Mouse (Mus musculus): Measurements from ENCODE around the gene AC170998.1. TPM values are rescaled to one million over a fixed set of nuclear protein-coding genes. Genes with fewer than 3 reads are reported as not detected.

AC170998.1 gene
- polyA plus RNA-seq, 2 experiments, result 0.26 to 1.9 TPM

DNA sequence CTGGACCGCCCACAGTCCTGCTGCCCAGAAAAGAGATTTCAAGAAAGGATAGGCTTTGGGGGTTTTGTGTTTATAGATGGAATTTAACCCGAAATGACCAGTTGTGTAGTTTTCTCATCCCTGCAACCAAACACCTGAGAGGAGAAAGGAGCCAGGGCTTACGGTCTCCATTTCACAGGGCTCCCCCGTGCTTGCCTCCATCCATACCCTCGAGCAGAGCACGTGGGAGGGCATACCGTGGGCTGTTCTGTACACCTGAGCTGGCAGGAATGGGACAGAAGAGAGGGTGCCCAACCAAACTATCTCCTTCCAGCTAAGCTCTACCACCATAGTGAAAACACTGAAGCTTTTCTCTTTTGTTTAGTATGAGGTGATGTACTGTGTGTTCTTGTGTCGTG, 15.6 kb upstream of the AC170998.1 start:
- DNase-seq (ENCODE audit: low spot score), result no peak
- Histone ChIP-seq H3K27me3 (ENCODE audit: control insufficient read depth, insufficient read depth, low read length) (no peaks in the 10 kb centered on the region), H3K4me1 (ENCODE audit: control insufficient read depth, insufficient read depth, low read length) (peaks cover 5% of the 10 kb centered on the region; the same call in 1 of the 2 replicates), H3K9ac (ENCODE audit: low read depth, low read length, severe bottlenecking) (no peak overlapping the region), H3K27ac (replicated peaks; ENCODE audit: low read depth, low read length) (no peak overlapping the region), H3K36me3 (ENCODE audit: control insufficient read depth, insufficient read depth, low read length) (peaks cover 19% of the 10 kb centered on the region), H3K4me2 (replicated peaks; ENCODE audit: low read depth, low read length, severe bottlenecking) (no peak overlapping the region), H3K4me3 (replicated peaks; ENCODE audit: low read length) (no peak overlapping the region), H3K9me3 (ENCODE audit: control insufficient read depth, low read length) (no peaks in the 10 kb centered on the region)
- WGBS, result 83% methylated on average over 8 of the region's 8 CpGs
- ATAC-seq (ENCODE audit: low FRiP score, low read depth), result no peak
- TF ChIP-seq POLR2A (IDR thresholded peaks at IDR 0.05; ENCODE audit: borderline replicate concordance, extremely low read depth, insufficient read depth, insufficient read length), result no peak

DNA sequence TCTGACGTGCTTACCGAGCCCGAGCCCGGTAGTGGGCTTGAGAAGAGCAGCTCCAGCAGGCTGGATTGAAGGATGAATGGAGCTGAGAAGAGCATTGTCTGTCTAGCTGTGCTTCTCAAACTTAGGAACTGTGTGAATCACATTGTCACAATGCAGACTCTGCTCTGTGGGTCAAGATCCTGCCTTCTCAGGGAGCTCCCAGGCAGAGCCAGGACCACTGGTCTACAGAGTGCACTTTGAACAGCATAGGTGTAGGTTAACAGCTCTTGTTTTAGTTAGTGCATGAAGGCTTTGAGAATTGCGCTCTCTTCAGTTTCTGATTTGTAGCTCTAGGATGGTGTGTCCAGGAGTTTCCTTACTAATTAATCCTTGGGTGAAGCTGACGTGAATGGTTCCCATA, 14.6 kb upstream of the AC170998.1 start:
- Histone ChIP-seq H3K4me3 (replicated peaks; ENCODE audit: low read length) (no peak overlapping the region), H3K4me1 (ENCODE audit: control insufficient read depth, insufficient read depth, low read length) (peaks cover 5% of the 10 kb centered on the region; the same call in 1 of the 2 replicates), H3K27ac (replicated peaks; ENCODE audit: low read depth, low read length) (no peak overlapping the region), H3K36me3 (ENCODE audit: control insufficient read depth, insufficient read depth, low read length) (peaks cover 28% of the 10 kb centered on the region), H3K27me3 (ENCODE audit: control insufficient read depth, insufficient read depth, low read length) (no peaks in the 10 kb centered on the region), H3K9me3 (ENCODE audit: control insufficient read depth, low read length) (no peaks in the 10 kb centered on the region), H3K9ac (ENCODE audit: low read depth, low read length, severe bottlenecking) (no peak overlapping the region), H3K4me2 (replicated peaks; ENCODE audit: low read depth, low read length, severe bottlenecking) (no peak overlapping the region)
- 94% methylated on average over 6 of the region's 6 CpGs for WGBS
- ATAC-seq (ENCODE audit: low FRiP score, low read depth) (no peak), DNase-seq (ENCODE audit: low spot score) (no peak)
- no peak for TF ChIP-seq POLR2A (IDR thresholded peaks at IDR 0.05; ENCODE audit: borderline replicate concordance, extremely low read depth, insufficient read depth, insufficient read length)

DNA sequence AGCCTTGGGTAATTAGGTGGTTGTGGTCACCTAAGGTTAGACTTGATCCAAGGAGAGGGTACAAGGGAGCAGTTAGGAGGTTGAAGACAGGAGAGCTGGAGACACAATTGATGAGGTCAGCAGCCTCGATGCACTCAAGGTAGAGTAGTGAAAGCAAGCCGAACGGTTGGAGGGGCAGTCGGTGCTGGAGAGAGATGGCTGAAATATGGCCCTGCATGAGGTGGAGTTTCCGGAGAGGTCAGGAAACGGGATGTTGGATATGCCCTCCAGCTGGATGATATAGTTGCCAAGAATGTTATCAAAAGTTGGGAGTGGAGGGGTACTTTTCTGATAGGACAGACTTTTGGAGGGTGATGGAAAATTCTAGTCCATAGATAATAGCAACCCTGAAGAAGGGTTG, 13.6 kb upstream of the AC170998.1 start:
- no peak for TF ChIP-seq POLR2A (IDR thresholded peaks at IDR 0.05; ENCODE audit: borderline replicate concordance, extremely low read depth, insufficient read depth, insufficient read length)
- Histone ChIP-seq H3K27ac (replicated peaks; ENCODE audit: low read depth, low read length) (no peak overlapping the region), H3K4me1 (ENCODE audit: control insufficient read depth, insufficient read depth, low read length) (peaks cover 8% of the 10 kb centered on the region), H3K36me3 (ENCODE audit: control insufficient read depth, insufficient read depth, low read length) (peaks cover 38% of the 10 kb centered on the region), H3K27me3 (ENCODE audit: control insufficient read depth, insufficient read depth, low read length) (no peaks in the 10 kb centered on the region), H3K4me2 (replicated peaks; ENCODE audit: low read depth, low read length, severe bottlenecking) (no peak overlapping the region), H3K9ac (ENCODE audit: low read depth, low read length, severe bottlenecking) (no peak overlapping the region), H3K4me3 (replicated peaks; ENCODE audit: low read length) (no peak overlapping the region), H3K9me3 (ENCODE audit: control insufficient read depth, low read length) (no peaks in the 10 kb centered on the region)
- DNase-seq (ENCODE audit: low spot score), result no peak
- ATAC-seq (ENCODE audit: low FRiP score, low read depth), result no peak
- WGBS, result 86% methylated on average over 6 of the region's 6 CpGs

DNA sequence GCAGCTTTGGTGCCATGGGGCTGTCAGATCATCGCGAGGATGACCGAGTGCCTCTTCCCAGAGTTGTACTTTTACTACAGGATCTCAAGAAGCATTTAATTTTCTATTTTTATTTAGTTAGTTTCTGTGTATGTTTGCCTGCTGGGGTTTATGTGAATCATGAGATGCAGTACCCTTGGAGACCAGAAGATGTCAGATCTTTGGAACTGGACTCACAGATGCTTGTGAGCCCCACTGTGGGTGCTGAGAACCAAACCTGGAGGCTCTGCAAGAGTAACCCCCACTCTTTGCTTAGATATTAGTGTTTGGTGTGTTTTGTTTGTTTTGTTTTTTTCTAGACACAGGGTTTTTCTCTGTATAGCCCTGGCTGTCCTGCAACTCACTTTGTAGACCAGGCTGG, 11.9 kb upstream of the AC170998.1 start:
- Histone ChIP-seq H3K36me3 (ENCODE audit: control insufficient read depth, insufficient read depth, low read length) (peaks cover 46% of the 10 kb centered on the region), H3K4me3 (replicated peaks; ENCODE audit: low read length) (no peak overlapping the region), H3K27me3 (ENCODE audit: control insufficient read depth, insufficient read depth, low read length) (no peaks in the 10 kb centered on the region), H3K4me1 (ENCODE audit: control insufficient read depth, insufficient read depth, low read length) (peaks cover 9% of the 10 kb centered on the region), H3K9me3 (ENCODE audit: control insufficient read depth, low read length) (no peaks in the 10 kb centered on the region), H3K27ac (replicated peaks; ENCODE audit: low read depth, low read length) (no peak overlapping the region), H3K9ac (ENCODE audit: low read depth, low read length, severe bottlenecking) (no peak overlapping the region), H3K4me2 (replicated peaks; ENCODE audit: low read depth, low read length, severe bottlenecking) (no peak overlapping the region)
- DNase-seq (ENCODE audit: low spot score), result no peak
- no peak for ATAC-seq (ENCODE audit: low FRiP score, low read depth)
- TF ChIP-seq POLR2A (IDR thresholded peaks at IDR 0.05; ENCODE audit: borderline replicate concordance, extremely low read depth, insufficient read depth, insufficient read length), result no peak
- WGBS, result 92% methylated on average over 3 of the region's 3 CpGs

DNA sequence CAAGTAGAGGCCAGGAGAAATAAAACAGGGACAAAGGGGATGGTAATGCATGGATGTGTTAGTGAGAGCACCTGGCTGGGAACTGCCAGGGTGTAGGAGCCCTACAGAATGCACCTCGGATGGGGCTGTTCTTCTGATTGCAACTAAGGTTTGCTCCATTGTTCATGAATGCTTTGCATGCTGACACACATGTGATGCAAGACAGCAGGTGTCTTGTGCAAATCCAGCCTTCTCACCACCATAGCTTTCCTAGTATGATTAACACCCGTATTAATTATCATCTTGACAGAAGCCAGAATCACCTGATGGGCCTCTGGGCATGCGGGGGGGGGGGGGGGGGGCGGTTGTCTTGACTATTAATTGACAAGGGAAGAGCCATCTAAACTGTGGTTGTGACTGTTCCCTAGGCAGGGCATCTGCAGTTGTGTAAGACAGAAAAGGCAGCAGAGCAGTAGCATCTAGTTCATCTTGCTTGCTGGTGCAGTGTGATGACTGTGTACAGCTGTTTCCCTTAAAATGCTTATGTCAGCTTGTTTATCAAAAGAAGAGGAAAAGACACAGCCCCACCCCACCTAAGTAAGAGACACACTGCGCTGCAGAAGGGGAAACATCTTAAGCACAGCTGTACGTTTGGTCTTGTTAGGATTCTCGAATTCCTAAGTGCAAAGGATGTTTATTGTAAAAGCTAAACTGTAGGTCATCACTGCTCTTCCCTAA, 9.9 kb upstream of the AC170998.1 start:
- Histone ChIP-seq H3K36me3 (ENCODE audit: control insufficient read depth, insufficient read depth, low read length) (peaks cover 58% of the 10 kb centered on the region), H3K9ac (ENCODE audit: low read depth, low read length, severe bottlenecking) (no peak overlapping the region), H3K4me3 (replicated peaks; ENCODE audit: low read length) (no peak overlapping the region), H3K9me3 (ENCODE audit: control insufficient read depth, low read length) (no peaks in the 10 kb centered on the region), H3K27ac (replicated peaks; ENCODE audit: low read depth, low read length) (no peak overlapping the region), H3K4me2 (replicated peaks; ENCODE audit: low read depth, low read length, severe bottlenecking) (no peak overlapping the region), H3K4me1 (ENCODE audit: control insufficient read depth, insufficient read depth, low read length) (peaks cover 4% of the 10 kb centered on the region; the same call in 1 of the 2 replicates), H3K27me3 (ENCODE audit: control insufficient read depth, insufficient read depth, low read length) (no peaks in the 10 kb centered on the region)
- no peak for TF ChIP-seq POLR2A (IDR thresholded peaks at IDR 0.05; ENCODE audit: borderline replicate concordance, extremely low read depth, insufficient read depth, insufficient read length)
- no peak for DNase-seq (ENCODE audit: low spot score)
- no peak for ATAC-seq (ENCODE audit: low FRiP score, low read depth)
- 74% methylated on average over 7 of the region's 7 CpGs for WGBS
